Mouse (Mus musculus): ENCODE results near the gene Rps6ka2.

GRCm38 (mm10) chr17:7211893-7212292 is 42.0 kb downstream of the Rps6ka2 start:
- TF ChIP-seq CTCF (IDR thresholded peaks at IDR 0.05; ENCODE audit: borderline replicate concordance, insufficient read depth, low read length) (no peak), POLR2A (IDR thresholded peaks at IDR 0.05; ENCODE audit: low read depth, low read length) (no peak)
